Mouse (Mus musculus) brain, embryonic 14.5 days (tissue): Measurements from ENCODE around the gene Ctla4. TPM values are rescaled to one million over a fixed set of nuclear protein-coding genes. Genes with fewer than 3 reads are reported as not detected.

Experiments used
- DNase-seq: peaks from one replicate; pipeline ENCODE4 v3.0.0-alpha.2; 2011; ENCODE audit warnings: low read depth
- CTCF ChIP-seq: fragments of 200-500 bp; IDR thresholded peaks from 2 replicates; pipeline ENCODE4 v1.5.1; 2012; ENCODE audit warnings: inconsistent platforms, mild to moderate bottlenecking, moderate library complexity, borderline replicate concordance; ENCODE audit not compliant: insufficient read depth, insufficient read length; ENCODE audit errors: extremely low read depth
- POLR2A ChIP-seq: fragments of 200-500 bp; IDR thresholded peaks from 2 replicates; pipeline ENCODE4 v1.6.1; 2012; ENCODE audit warnings: mild to moderate bottlenecking, inconsistent platforms, borderline replicate concordance; ENCODE audit not compliant: poor library complexity, insufficient read depth, insufficient read length, severe bottlenecking; ENCODE audit errors: extremely low read depth
- polyA plus RNA-seq: library from polyadenylated mRNA; depleted of rRNA; stranded (reverse); fragments of >200 nt; gene quantifications from 2 replicates; pipeline ENCODE4 v1.2.3, GENCODE M21; 2012

Ctla4 gene
- polyA plus RNA-seq, 1 experiment = not detected

DNA sequence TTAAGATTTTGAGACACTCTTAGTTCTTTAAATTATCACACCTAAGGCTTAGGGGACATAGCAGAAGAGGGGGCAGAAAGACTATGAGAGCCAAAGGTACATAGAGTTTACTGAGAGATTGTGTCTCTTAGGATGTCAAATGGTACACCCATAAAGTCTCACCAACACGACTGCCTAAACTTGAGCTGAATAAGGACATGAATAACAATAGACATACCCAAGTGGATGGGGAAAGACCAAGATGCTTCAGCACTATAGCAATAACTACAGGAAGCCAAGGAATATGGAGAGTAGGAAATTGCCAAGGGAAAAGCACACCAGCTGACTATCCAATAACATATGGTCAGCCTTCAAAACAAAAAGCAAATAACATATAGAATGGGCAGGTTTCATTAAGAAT is 22.9 kb downstream of the Ctla4 start:
- TF ChIP-seq POLR2A (no peak), CTCF (no peak)
- no peak for DNase-seq

- DNase-seq = peak; percentile 48
- TF ChIP-seq POLR2A = no peak
- TF ChIP-seq CTCF = no peak
These were observed 24.0 kb downstream of the Ctla4 start for GRCm38 (mm10) chr1:60910796-60911195.

- TF ChIP-seq POLR2A (no peak), CTCF (no peak)
- DNase-seq = no peak
These were observed 24.8 kb downstream of the Ctla4 start for GRCm38 (mm10) chr1:60911631-60912030.

DNA sequence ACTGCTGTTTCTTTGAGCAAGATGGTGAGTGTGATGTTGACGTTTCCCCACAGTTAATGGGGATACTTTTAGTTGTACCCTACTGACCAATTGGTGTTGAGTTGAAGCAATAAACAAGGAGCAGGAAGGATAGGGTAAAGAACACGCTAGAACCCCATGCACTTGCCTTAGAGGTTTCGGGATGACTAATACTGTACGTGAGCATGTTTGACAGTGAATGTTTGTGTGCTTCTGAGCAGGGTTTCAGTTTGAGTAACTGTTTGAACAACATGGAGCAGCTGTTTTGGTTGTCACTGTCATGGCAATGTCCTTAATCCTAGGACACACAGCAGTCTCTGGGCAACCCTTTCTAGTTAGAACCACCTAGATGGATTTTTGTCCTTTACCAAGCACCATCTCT is 26.5 kb downstream of the Ctla4 start:
- DNase-seq = no peak
- TF ChIP-seq POLR2A (no peak), CTCF (no peak)

DNA sequence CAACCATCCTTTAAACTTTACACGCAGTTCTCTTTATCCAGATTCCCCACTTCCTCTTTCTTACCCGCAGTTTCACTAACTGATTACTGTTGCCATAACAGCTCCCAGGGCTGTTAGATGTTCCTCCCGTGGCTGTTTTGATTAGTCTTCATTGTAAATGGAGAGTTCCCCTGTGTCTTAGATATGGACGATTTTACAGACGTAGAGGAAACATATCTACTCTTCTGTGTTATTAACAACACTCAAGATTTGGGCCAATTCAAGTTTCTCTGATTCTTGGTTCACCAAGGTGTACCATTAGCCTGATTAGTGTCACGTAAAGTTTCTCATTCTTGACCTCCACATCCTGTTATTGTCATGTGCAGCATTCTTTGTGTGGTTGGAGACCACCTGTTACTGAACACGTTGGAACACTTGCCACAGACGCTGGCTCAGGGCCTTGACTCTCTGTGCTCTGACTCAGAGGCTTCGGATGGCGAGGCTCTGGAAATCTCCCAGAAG is 29.5 kb downstream of the Ctla4 start:
- DNase-seq = no peak
- TF ChIP-seq CTCF (no peak), POLR2A (no peak)

GRCm38 (mm10) chr1:60920493-60921355 is 33.9 kb downstream of the Ctla4 start:
- no peak for TF ChIP-seq CTCF
- no peak for TF ChIP-seq POLR2A
- DNase-seq = peak; percentile 43

GRCm38 (mm10) chr1:60929036-60929435 is 42.2 kb downstream of the Ctla4 start:
- DNase-seq = no peak
- no peak for TF ChIP-seq POLR2A
- no peak for TF ChIP-seq CTCF

- no peak for TF ChIP-seq POLR2A
- no peak for TF ChIP-seq CTCF
- DNase-seq = no peak
These were observed 43.6 kb downstream of the Ctla4 start for GRCm38 (mm10) chr1:60930397-60930796.

DNA sequence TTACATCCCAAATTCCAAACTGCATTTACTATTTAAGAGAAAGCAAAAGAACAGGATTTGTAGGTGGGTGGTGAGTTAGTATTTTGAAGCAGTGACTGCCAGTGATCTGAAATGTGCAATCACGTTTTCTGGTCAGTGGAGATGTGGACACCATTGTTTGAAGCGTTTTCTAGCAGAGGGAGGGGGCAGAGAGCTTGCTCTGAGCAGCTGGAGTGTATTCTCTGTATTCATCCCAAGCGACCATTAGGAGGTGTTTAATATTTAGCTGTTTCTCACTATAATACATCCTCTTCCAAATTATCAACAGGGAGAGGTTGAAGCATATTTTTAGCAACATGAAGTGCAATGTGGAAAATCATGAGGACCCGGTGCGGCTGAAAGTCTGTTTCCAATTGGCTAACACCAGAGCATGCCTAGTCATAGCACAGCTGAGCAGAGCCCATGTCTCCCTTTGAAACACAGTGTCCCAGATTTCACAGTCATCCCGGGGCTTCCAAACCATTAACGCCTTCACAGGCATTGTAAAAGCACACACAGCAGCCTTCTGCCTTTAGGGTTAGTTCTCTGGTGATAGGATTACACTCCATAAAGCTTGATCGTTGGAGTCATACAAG is 49.3 kb downstream of the Ctla4 start:
- TF ChIP-seq POLR2A (no peak), CTCF (no peak)
- DNase-seq = peak; percentile 65

DNA sequence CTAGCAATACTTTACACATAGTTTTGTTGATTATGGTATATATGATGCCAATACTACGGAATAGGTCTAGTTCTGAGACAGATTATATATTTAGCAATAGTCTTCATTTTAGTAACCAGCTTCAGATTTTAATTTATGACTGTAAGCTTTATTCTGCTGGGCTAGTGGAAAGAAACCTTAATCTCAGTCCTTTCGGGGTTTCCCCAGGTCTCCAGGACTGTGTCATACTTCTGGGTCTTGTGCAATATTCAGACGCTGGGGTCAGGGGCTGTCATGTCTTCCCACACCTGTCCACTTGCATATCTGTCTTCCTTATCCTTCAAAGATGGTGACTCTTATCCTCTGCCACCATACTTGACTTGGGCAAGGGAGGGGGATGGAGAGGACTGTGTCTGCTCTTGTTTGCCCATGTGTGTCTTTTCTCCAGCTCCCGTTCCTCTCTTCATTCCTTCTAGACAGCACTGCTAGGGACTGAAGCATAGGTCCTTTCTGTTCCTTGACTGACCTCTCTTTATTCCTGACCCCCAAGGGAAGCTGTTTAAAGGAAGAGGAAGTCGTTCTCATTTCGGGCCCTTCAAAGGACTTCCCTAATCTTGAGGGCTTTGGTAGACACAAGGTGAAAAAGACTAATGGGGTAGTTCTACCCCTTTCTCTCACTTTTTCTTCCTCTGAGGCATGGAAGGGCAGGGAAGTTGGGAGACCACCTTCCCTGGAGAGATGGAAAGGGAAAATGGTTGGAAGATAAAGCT is 50.3 kb downstream of the Ctla4 start:
- DNase-seq = no peak
- no peak for TF ChIP-seq CTCF
- no peak for TF ChIP-seq POLR2A

DNA sequence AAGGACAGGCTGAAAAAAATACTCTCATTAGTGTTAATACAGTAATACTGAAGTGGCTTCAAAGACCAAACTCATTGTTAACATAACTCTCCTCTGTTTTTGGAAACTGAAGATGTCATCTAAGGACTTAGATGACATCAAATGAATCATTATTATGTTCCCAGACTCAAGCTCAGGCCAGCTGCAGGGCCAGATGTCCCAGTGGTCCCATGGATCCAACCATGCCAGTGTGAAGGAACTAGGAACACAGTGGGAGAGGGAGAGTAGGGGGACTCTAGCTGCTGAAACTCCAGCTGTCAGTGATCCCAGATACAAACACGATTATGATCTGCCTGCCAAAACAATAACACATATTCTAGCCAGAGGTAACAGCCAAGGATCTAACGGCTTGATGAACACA is 51.5 kb downstream of the Ctla4 start:
- DNase-seq = no peak
- no peak for TF ChIP-seq POLR2A

- no peak for TF ChIP-seq POLR2A
- no peak for TF ChIP-seq CTCF
- no peak for DNase-seq
These were observed 52.2 kb downstream of the Ctla4 start for GRCm38 (mm10) chr1:60938974-60939373.
